Mouse (Mus musculus) megakaryocyte, embryonic 14.5 days (primary cell): ENCODE results near the gene Zbtb39. TPM values are rescaled to one million over a fixed set of nuclear protein-coding genes. Genes with fewer than 3 reads are reported as not detected.
"Not testable (repeated sequence)": the region's sequence is repeated elsewhere in the genome, so short reads cannot be mapped to it uniquely, and the experiment has no call there.

Source experiments
- H3K27me3 ChIP-seq: replicated peaks from 2 replicates; pipeline ENCODE3; 2012; ENCODE audit warnings: inconsistent platforms
- H3K36me3 ChIP-seq: replicated peaks from 2 replicates; pipeline ENCODE3; 2012; ENCODE audit warnings: low read length, inconsistent platforms, mixed read lengths
- H3K4me1 ChIP-seq: 2 replicates; pipeline ENCODE4 v1.6.1; 2012; ENCODE audit warnings: inconsistent platforms
- H3K4me3 ChIP-seq: replicated peaks from 2 replicates; pipeline ENCODE3; 2012; ENCODE audit warnings: moderate library complexity, mild to moderate bottlenecking, inconsistent platforms
- H3K9me3 ChIP-seq: 2 replicates; pipeline ENCODE4 v1.6.1; 2012; ENCODE audit warnings: inconsistent platforms
- FLI1 ChIP-seq: IDR thresholded peaks from 2 replicates; pipeline ENCODE4 v1.6.1; 2012; ENCODE audit warnings: low read length, inconsistent platforms, mixed read lengths
- GATA1 ChIP-seq: IDR thresholded peaks from 3 replicates; pipeline ENCODE4 v1.6.1; 2012; ENCODE audit warnings: mixed read lengths, low read length, inconsistent platforms, borderline replicate concordance
- polyA plus RNA-seq: library from polyadenylated mRNA; stranded (reverse); fragments of >175 nt; gene quantifications from 2 replicates; pipeline ENCODE4 v1.2.3, GENCODE M21; 2012; ENCODE audit warnings: low replicate concordance; ENCODE audit not compliant: insufficient read depth

Zbtb39 gene
- polyA plus RNA-seq, 1 experiment = 0.30 TPM

- Histone ChIP-seq H3K27me3 (peaks cover 7% of the 10 kb centered on the region), H3K4me3 (no peak within 1 kb of the TSS), H3K36me3 (no peaks in the 10 kb centered on the region), H3K4me1 (no peaks in the 10 kb centered on the region), H3K9me3 (peaks cover 5% of the 10 kb centered on the region; the same call in 1 of the 2 replicates)
- TF ChIP-seq GATA1 = no peak
- no peak for TF ChIP-seq FLI1
These were observed 36.7 kb downstream of the Zbtb39 start, which contains the start of gene Rdh9 for GRCm38 (mm10) chr10:127776011-127776410. Gene Rdh9, plus strand, starts transcription at chr10:127776386.

- H3K9me3 ChIP-seq, H3K4me1 ChIP-seq, H3K4me3 ChIP-seq, H3K27me3 ChIP-seq, H3K36me3 ChIP-seq: not testable (repeated sequence)
These were observed 43.0 kb downstream of the Zbtb39 start for GRCm38 (mm10) chr10:127782321-127782720.

- not testable (repeated sequence) for H3K36me3 ChIP-seq, H3K4me3 ChIP-seq, H3K27me3 ChIP-seq, H3K4me1 ChIP-seq
- peaks cover 16% of the 10 kb centered on the region for H3K9me3 ChIP-seq
These were observed 46.1 kb downstream of the Zbtb39 start for GRCm38 (mm10) chr10:127785411-127785810.

Other genes starting within 250 kb of the Zbtb39 start
- gene Stac3, start 237.9 kb upstream of the Zbtb39 start, polyA plus RNA-seq = 3.9 TPM in 1 of 2 replicates, not detected in the other
- 0.23 and 5.2 TPM in 2 replicates for gene Ndufa4l2, start 224.6 kb upstream of the Zbtb39 start, polyA plus RNA-seq
- gene Shmt2, start 217.1 kb upstream of the Zbtb39 start, polyA plus RNA-seq = 143 and 168 TPM in 2 replicates
- 0.32 TPM in 1 of 2 replicates, not detected in the other for gene Nxph4, start 205.0 kb upstream of the Zbtb39 start, polyA plus RNA-seq
- gene Lrp1, start 118.4 kb upstream of the Zbtb39 start, polyA plus RNA-seq = 10.2 and 208 TPM in 2 replicates
- gene Stat6, start 96.6 kb upstream of the Zbtb39 start, polyA plus RNA-seq = 33.8 and 70.6 TPM in 2 replicates
- 1.5 TPM in 1 of 2 replicates, not detected in the other for gene Nemp1, start 72.6 kb upstream of the Zbtb39 start, polyA plus RNA-seq
- 19.1 and 21.3 TPM in 2 replicates for gene Nab2, start 71.0 kb upstream of the Zbtb39 start, polyA plus RNA-seq
- gene Myo1a, start 34.4 kb upstream of the Zbtb39 start, polyA plus RNA-seq = 0.04 TPM in 1 of 2 replicates, not detected in the other
- gene Tac2, start 15.1 kb upstream of the Zbtb39 start, polyA plus RNA-seq = not detected in 2 replicates
- gene Gpr182, start 12.2 kb downstream of the Zbtb39 start, polyA plus RNA-seq = not detected in 2 replicates
- gene Rdh1, start 20.2 kb downstream of the Zbtb39 start, polyA plus RNA-seq = not detected in 2 replicates
- gene Rdh16f1, start 20.2 kb downstream of the Zbtb39 start, polyA plus RNA-seq = not detected in 2 replicates
- not detected in 2 replicates for gene Rdh9, start 36.8 kb downstream of the Zbtb39 start, polyA plus RNA-seq
- gene Rdh16, start 61.6 kb downstream of the Zbtb39 start, polyA plus RNA-seq = not detected in 2 replicates
- gene Rdh19, start 110.4 kb downstream of the Zbtb39 start, polyA plus RNA-seq = not detected in 2 replicates
- not detected in 2 replicates for gene Rdh16f2, start 126.9 kb downstream of the Zbtb39 start, polyA plus RNA-seq
- not detected in 2 replicates for gene Rdh7, start 149.3 kb downstream of the Zbtb39 start, polyA plus RNA-seq
- not detected in 2 replicates for gene Sdr9c7, start 159.0 kb downstream of the Zbtb39 start, polyA plus RNA-seq